Mouse (Mus musculus) 3T3-L1 (cell line): ENCODE measurements around the gene Rab17.

Experiments used
- DNase-seq: peaks from one replicate; pipeline ENCODE4 v3.0.0-alpha.2; 2015; ENCODE audit warnings: low read depth, low spot score

Rab17 gene

DNA sequence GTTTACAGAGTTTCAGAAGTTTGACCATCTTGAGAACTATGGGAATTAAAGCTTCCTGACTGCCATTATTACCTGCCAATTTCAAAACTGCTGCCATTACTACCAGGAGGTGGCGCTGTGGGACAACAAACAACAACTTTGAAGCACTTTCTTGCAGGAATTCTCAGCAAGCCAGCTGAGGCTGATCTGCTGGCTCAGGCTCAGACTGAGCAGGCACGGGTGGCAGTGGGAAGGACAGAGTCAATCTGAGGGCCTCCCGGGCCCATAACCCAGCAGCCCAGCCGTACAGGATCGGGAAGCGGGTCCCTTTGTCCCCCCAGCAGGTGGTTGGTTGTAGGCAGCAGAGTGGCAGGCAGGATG, 40.9 kb downstream of the Rab17 start:
- peak; percentile 90 for DNase-seq

DNA sequence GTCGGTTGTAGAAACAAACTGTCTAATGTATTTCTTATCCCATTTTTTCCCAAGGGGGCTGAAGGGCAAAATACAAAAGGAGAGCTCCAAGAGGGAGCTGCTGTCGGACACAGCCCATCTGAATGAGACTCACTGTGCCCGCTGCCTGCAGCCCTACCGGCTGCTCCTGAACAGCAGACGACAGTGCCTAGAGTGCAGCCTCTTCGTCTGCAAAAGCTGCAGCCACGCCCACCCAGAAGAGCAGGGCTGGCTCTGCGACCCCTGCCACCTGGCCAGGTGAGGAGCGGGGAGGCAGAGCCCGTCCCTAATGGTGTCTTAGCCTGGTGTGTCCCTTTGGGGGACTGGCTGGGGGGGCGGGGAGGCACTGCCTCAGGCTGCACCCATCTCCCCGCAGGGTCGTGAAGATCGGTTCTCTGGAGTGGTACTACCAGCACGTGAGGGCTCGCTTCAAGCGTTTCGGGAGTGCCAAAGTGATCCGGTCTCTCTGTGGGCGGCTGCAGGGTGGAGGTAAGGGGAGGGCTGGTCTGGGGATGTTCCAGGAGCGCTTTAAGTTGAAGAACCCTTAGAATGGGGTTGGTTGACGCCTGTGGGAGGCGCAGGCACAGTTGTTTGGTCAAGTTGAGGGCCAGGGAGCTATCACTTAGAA, 41.4 kb downstream of the Rab17 start:
- DNase-seq, result no peak

DNA sequence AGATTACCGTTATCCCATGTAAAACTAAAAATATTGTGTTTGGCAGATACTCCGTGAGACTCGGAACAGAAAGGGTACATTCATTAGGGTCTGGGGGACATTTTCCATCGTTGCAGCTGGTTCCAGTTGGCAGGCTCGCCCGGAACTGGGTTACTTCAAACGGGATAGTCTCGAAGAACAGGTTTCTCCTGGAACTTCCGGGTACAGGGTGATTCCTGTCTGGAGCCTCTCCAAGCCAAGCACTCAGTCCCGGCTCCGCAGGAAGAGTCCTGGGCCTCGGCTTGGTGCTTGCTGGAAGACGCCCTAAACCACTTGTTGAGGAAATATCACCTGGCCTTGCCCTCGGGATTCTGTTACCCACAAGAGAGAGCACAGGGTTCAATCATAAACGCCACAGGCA, 42.2 kb downstream of the Rab17 start:
- no peak for DNase-seq

DNA sequence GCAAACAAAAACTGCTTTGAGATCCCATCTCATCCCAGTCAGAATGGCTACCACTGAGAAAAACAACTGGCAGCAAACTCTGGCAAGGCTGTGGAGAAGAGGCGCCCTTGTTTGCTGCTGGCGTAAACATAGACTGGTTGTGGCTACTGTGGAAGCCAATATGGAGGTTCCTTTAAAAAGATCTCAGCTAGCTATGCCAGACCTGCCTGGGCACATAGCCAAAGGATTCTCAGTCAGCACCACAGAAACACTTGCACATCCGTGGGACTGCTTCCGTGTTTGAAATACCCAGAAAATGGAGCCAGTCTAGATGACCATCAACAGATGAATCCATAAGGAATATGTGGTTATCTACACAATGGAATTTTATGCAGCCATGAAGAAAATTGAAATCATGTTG, 43.4 kb downstream of the Rab17 start:
- peak; percentile 20 for DNase-seq

DNA sequence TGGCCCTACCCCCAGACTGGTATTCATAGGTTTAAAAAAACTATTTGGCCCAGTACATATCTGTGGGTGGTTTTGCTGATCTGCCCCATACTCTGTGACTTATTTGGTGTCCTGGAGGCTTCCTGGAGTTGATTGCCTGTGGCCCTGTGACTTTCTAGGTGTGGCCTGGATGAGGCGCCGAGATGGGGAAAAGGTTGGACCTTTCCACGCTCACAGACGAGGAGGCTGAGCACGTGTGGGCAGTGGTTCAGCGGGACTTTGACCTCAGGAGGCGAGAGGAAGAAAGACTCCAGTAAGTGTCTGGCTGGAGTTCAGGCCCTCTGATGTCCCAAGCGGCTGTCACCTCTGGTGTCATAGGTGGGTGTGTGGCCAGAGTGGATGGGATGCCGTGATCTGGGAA, 47.8 kb downstream of the Rab17 start:
- DNase-seq, result no peak

DNA sequence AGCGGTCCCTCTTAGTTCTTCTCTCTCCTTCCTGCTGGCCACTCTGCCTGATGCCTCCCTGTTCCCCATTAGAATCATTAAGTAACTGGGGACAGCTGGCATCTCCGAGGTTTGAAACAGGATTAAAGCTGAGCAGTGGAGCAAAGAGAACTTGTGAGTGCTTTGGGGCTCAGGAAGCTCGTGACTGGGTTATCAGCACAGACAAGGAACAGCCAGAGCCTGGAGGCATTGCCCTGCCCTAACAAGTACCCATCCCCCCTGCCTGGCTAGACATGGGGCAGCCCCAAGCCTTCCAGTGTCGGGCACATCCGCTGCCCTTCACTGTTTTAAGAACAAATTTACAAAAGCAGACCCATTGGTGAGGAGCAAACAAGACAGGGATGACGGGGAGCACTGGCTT, 52.0 kb downstream of the Rab17 start:
- no peak for DNase-seq

DNA sequence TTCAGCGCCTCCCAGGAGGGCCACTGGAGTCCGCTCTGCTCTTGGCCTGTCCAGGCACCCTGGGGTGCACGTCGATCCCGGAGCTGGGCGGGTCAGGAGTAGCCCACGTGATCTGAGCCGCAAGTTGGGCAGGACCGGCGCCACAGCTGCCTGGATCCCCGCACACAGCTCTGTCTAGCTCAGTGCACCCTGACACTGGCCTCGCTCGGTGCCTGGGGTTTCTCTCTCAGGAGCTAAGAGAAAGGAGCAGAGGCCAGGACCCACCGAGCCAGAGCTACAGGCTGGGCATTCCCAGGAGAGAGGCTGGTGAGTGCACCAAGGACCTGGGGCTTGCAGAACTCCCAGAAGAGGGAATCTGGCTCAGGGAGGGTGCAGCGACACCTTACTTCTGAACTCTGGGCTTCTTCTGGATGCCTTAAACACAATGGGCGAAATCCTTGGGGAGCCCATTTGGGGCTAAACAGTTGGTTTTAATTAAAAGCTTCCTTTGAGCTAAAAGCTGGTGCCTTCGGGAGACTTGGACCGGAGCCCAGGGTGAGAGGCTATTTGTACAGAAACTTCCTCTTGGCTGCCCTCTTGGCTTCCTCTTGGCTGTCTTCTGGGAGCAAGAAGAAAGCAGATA, 54.4 kb downstream of the Rab17 start, which contains the start of gene Mlph:
Gene Mlph, plus strand, starts transcription at position 138 of the 622 bp plus-strand sequence.
- peak; percentile 73 for DNase-seq

DNA sequence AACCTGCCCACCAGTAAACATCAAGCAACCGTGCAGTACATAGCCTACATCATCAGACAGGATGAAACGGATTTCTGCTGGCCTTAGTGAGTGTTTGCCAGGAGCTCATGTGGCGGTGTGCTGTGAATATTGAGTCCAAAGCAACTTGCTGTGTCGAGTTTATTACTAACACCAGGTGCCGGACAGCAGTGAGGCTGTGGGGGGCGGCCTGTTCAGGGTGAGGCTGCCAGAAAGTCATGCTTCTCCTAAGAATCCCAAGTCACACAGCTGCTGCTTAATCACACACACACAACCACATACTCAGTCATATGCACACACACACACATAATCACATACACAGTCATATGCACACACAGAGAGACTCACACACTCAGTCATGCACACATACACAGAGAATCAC, 56.2 kb downstream of the Rab17 start:
- no peak for DNase-seq

DNA sequence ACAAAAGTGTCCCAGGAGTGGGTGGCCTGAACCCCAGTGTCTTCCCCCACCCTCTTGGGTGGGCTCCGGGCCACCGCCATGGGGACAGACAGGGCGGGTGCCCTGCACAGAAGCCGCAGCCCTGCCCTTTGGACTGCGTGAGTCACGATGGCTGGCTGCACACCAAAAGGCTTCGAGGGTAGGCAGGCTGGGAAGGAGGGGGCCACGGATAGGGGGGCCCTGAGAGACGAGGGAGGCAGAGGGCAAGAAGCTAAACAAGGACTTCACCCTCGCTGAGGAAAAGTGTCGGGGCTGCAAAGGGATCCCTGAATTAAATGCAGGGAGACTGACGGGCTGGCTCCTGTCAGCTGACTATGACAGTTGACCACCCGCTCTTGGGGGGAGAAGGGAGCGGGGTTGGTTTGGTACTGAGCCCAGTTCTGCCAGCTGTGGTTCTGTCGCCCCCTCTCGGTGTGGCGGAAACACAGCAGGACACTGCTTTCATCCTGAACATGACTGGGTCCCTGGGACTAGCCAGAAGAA, 59.8 kb downstream of the Rab17 start:
- DNase-seq, result peak; percentile 78

DNA sequence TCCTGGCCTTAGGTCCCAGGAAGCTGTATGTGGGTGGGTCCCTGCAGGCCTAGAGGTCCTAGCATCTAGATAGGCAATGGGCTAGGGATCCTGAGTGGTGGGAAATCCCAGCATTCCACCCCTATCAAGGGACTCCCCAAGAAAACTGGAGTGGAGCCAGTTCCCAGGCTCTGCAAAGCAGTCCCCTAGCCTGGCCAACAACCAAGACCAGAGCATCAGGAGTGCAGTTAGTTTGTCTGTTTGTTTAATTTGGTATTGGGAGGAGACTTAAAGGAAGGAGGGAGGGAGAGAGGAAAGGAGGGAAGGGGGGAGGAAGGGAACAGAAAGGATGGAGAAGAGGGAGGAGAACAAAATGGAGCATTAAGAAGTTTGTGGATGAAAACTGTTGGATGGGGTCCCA, 60.3 kb downstream of the Rab17 start:
- DNase-seq, result peak; percentile 72
